Mouse (Mus musculus): ENCODE results near the gene Klk1b3.
"Not testable (repeated sequence)": the region's sequence is repeated elsewhere in the genome, so short reads cannot be mapped to it uniquely, and the experiment has no call there.

The Klk1b3 gene

DNA sequence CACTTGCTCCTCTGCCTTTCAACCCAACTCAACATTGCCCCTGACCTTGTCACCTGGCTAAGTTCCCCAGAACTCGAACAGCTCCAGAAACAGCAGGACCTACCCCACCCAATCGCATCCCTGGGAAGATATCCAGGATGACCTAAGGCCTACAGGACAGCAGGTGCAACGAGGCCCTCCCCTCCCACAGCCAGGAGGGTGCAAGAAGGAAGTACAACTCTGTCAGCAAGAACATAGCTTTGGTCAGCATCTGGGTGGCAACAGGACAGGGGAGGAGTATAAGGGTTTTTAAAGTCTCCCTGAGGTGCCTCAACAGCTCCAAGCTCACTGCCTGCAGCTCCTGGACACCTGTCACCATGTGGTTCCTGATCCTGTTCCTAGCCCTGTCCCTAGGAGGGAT lies at the start of gene Klk1b3:
Gene Klk1b3, plus strand, starts transcription at position 301 of the 400 bp plus-strand sequence.
- no peak for DNase-seq (ENCODE audit: extremely low spot score, low read depth, low spot score)

DNA sequence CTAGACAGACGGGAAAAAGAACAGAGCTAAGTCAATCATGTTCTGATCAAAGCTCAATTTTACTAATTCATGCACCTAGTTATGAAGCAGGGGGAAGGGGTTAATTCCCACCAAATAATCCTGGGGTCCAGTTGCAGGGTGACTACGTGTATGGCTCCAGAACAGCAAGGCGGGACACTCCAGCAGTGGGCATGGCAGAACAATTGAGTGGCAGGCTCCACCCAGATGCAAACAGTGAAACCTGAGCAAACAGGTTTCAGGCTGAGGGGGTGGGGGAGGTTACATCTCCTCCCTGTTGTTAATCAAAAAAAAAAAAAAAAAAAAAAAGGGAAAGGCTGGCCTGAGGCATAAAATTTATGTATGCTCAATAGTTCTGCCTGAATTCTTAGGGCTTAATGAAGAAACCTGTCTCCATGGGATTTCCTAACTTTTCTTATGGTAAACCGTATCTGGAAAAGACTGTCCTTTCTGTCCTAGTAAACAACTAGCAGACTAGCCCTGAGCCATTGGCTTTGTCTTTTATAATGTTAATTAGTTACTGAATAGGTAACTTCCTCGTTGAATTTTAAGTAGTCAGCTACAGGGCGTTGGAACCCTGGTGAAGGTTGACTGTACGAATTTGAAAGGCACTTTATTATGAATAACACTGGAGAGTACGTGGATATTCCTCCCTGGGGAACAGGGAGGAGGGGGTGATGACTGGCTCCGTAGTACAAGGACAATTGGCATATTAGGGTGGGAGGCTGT lies 18.5 kb upstream of the Klk1b3 start:
- no peak for DNase-seq (ENCODE audit: extremely low spot score, low read depth, low spot score)

DNA sequence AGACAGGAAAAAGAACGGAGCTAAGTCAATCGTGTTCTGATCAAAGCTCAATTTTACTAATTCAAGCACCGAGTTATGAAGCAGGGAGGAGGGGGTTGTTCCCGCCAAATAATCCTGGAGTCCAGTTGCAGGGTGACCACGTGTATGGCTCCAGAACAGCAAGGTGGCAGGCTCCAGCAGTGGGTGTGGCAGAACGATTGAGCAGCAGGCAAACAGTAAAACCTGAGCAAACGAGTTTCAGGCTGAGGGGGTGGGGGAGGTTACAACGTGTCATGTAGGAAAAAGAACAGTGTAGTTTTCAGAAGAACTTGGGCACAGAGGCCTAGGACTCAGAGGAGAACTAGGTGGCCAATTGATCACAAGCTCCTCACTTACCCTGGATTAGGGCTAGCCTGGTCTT lies 11.5 kb upstream of the Klk1b3 start:
- DNase-seq (ENCODE audit: extremely low spot score, low read depth, low spot score) = not testable (repeated sequence)

DNA sequence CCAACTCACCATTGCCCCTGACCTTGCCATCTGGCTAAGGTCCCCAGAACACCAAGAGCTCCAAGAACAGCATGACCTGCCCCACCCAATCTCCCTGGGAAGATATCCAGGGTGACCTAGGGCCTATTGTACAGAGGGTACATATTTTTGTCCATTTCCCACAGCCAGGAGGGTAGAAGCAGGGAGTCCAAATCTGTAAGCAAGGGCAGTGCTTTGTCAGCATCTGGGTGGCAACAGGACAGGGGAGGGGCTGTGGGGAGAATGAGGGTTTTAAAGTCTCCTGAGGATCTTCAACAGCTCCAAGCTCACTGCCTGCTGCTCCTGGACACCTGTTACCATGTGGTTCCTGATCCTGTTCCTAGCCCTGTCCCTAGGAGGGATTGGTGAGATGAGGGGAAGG lies 10.1 kb upstream of the Klk1b3 start, which contains the start of gene Klk1b24:
Gene Klk1b24, plus strand, starts transcription at position 301 of the 400 bp plus-strand sequence.
- not testable (repeated sequence) for DNase-seq (ENCODE audit: extremely low spot score, low read depth, low spot score)

DNA sequence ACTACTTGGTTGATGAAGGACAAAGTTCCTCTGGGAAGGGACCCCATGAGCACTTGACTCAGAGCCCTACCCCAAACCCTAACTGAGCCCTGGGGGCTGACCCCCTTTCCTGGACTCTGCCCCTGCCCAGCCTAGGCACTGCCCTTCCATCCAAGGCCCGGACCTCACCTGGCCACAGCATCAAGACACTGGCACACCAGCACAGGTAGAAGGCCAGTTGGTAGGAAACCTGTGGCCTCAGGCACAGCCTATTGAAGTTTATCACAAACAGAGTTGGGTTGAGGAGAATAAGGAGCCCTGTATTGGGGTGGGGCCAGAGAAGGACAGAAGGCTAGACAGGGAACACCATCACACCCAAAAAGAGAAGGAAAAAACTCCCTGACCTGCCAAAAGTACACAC lies 4.5 kb upstream of the Klk1b3 start:
- DNase-seq (ENCODE audit: extremely low spot score, low read depth, low spot score) = not testable (repeated sequence)

DNA sequence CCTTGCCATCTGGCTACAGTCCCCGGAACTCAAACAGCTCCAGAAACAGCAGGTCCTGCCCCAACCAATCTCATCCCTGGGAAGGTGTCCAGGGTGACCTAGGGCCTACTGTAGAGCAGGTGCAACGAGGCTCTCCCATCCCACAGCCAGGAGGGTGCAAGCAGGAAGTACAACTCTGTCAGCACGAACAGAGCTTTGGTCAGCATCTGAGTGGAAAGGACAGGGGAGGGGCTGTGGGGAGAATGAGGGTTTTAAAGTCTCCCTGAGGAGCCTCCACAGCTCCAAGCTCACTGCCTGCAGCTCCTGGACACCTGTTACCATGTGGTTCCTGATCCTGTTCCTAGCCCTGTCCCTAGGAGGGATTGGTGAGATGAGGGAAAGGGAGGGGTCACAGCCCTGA lies 9.1 kb downstream of the Klk1b3 start, which contains the start of gene Klk1b4:
Gene Klk1b4, plus strand, starts transcription at position 301 of the 400 bp plus-strand sequence.
- DNase-seq (ENCODE audit: extremely low spot score, low read depth, low spot score) = not testable (repeated sequence)

DNA sequence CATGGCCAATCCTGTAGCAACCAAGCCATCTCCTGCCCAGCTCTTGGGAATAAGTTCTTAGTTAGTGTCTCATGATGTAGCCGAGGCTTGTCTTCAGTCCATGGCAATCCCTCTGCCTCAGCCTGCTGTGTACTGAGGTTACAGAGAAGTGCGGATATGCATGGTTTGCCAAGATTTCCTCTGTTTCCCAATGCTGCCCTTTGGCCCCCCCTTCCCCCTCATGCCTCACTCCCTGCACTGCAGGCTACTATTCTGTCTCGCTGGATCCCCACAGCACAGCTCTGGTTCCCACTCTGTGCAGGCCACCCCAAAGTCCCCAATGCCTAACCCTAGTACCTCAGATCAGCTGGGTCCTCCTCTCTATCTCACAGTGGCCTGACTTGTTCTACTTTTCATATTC lies 10.3 kb downstream of the Klk1b3 start:
- no peak for DNase-seq (ENCODE audit: extremely low spot score, low read depth, low spot score)

DNA sequence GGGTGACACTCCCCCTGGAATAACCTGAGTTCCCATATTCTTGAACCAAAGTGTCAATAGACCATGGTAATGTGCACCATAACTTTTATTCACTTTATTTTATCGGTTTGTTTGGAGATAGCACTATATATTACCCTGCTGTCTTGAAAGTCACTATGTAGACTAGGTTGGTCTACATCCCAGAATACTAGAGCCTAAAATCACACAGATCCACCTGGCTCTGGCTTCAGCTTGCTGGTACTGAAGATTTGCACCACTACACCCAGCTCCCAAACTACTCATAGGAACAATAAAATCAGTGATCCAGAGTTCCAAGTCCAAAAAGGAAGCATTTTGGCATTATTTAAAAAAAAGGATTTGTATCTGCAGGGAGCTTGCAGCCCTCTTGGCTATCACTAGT lies 17.7 kb downstream of the Klk1b3 start, which contains the start of gene Klk1b5:
Gene Klk1b5, plus strand, starts transcription at position 301 of the 400 bp plus-strand sequence.
- DNase-seq (ENCODE audit: extremely low spot score, low read depth, low spot score) = no peak

DNA sequence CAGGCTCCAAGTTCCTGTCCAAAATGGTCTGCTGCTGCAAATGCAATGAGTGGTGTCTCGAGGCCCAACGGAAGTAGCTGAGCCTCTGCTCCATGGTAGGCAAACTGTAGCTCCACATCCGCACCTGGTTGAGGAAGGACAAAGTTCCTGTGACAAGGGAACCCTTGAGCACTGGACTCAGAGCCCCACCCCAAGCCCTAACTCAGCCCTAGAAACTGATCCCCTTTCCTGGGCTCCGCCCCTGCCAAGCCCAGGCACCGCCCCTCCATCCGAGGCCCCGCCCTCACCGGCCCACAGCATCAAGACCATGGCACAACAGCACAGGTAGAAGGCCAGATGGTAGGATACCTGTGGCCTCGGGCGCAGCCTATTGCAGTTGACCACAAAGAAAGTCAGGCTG lies 23.6 kb downstream of the Klk1b3 start:
- not testable (repeated sequence) for DNase-seq (ENCODE audit: extremely low spot score, low read depth, low spot score)

DNA sequence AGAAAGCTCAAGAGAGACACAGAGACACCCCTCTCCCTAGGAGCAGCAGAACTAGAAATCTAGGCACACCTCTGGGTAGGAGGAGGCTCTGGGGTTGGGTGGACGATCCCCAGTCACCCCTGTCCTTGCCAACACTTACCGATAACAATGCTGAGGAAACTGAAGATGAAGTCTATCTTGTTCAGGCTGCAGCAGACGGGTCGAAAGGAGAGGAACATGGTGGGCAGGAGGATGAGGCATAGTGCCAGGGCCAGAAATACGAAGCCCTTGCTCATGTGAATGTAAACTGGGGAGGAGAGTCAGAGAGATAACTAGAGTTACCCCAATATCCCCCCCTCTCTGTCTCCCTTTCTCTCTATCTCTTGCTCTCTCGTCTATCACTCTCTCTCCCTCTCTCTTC lies 24.3 kb downstream of the Klk1b3 start:
- not testable (repeated sequence) for DNase-seq (ENCODE audit: extremely low spot score, low read depth, low spot score)

DNA sequence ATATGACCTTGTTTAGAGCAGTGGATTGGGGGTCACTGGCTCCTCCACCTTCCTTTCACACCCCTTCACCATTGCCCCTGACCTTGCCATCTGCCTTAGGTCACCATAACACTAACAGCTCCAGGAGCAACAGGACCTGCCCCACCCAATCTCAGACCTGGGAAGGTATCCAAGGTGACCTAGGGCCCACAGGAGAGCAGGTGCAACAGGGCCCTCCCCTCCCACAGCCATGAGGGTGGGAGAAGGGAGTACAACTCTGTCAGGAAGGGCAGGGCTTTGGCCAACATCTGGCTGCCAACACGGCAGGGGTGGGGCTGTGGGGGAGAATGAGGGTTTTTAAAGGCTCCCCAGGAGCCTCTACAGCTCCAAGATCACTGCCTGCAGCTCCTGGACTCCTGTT lies 27.1 kb downstream of the Klk1b3 start, which contains the start of gene Klk1:
Gene Klk1, plus strand, starts transcription at position 285 of the 400 bp plus-strand sequence.
- no peak for DNase-seq (ENCODE audit: extremely low spot score, low read depth, low spot score)

DNA sequence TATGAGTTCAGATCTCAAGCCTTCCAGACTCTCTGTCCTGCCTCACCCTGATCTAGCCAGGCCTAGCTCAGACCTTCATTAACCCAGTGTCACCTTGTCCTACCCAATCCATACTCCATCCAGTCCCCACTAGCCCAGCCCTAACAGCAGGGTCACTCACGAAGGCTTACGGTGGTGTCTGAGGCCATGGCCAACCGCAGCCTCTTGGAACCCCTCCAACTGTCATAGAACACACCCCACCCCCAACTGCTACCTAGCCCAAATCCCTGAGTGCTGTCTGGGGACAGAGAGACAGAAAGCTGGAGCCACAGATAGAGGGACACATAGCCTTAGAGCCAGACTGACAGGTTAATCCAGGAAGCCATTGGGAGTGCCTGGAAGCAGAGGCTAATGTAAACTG lies 37.9 kb downstream of the Klk1b3 start, which contains the start of gene Gm36864:
Gene Gm36864, plus strand, starts transcription at position 269 of the 400 bp plus-strand sequence.
- DNase-seq (ENCODE audit: extremely low spot score, low read depth, low spot score) = no peak

DNA sequence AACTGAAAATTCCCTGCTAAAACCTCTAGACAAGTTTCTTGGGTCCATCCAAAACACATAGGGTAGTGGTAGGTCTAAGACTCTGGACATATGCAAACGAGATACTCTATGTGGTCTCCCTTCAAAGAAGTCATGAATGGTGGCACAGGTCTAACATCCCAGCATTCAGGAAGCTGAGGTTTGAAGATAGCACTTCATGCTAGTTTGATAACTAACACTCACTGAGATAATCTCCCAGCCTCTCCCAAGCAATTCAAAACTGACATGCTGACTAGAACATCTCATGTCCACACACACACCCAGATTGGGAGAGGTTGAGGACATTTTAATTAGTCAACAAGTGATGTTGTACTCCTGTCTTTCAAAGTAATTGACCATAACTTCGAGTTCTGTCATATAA lies 41.9 kb downstream of the Klk1b3 start:
- no peak for DNase-seq (ENCODE audit: extremely low spot score, low read depth, low spot score)

DNA sequence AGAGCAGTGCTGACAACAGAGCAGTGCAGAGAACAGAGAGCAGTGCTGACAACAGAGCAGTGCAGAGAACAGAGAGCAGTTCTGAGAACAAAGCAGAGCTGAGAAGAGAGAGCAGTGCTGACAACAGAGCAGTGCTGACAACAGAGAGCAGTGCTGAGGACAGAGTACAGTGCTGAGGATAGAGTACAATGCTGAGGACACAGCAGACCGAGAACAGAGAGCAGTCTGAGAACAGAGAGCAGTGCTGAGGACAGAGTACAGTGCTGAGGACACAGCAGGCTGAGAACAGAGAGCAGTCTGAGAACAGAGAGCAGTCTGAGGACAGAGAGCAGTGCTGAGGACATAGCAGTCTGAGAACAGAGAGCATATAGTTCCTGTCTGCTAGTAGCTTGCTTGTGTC lies 42.7 kb downstream of the Klk1b3 start:
- DNase-seq (ENCODE audit: extremely low spot score, low read depth, low spot score) = no peak

DNA sequence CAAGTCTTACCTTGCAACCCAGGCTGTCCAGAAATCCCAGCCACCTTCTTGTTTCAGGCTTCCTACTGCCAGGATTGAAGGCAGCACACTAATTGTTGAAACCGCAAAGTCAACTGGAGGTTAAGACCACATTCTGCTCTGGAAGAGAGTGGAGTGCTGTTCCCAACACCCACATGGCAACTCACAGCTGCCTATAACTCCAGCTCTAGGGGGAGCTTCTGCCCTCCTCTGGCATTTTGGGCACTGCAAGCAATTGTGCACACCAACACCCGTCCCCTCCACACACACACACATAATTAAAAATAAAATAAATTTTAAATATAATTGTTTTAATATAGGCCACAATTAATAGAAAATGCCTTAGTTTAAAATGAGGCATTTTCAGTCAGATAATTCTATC lies 43.2 kb downstream of the Klk1b3 start:
- no peak for DNase-seq (ENCODE audit: extremely low spot score, low read depth, low spot score)

DNA sequence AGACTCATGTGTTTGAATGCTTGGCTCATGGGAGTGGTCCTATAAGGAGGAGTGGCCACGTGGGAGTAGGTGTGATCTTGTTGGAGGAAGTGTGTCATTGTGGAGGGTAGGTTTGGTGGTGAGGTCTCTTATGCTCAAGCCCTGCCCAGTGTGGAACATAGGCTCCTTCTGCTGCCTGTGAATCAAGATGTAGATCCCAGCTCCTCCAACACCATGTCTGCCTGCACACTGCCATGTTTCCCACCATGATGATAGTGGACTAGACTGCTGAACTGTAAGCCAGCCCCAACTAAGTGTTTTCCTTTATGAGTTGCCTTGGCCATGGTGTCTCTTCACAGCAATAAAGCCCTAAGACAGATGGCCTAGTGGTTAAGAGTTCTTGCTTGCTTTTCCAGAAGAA lies 46.1 kb downstream of the Klk1b3 start:
- no peak for DNase-seq (ENCODE audit: extremely low spot score, low read depth, low spot score)

DNA sequence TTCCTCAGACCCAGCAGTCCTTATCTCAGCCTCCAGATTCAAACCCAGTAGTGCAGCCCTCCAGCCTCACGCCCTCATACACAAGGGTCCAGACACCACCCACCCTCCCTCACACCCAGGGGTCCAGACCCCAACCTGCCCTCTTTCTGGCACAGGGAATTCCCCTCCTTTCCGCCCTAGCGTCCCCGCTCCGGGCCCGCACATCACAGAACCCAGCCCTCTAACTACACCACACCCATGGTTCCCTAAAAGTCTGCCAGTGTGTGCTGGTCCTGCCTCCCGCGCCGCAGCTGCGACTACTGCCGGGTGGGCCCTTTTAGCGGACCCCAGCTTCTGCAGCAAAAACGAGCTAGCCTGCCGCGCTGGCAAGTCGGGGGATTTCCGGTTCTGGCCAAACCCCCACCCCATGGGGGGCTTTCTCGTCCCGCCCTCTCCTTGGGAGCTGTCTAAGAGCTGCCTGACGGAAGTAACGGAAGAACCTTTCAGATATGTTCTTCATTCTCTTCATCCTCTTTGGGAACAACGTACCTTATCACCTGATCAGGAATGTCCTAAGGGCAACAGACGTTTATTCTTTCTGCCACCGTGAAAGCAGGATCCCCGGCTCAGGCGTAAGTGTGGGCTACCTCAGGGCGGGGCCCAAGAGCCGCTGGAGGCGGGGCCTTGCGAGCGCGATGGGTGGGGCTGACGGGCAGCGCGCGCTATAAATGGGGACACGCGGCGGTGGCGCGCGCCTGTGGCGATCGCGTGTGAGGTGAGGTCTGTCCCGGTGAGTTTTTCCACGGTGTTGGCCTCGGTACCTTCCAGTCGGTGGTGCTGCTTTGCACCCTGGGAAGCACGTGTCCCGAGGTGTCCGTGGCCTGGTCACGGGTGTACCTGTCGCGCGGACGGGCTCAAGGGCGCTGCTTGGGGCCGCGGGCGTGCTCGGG lies 48.3 kb downstream of the Klk1b3 start, which contains the start of the genes 1700028J19Rik and 2410002F23Rik:
Gene 1700028J19Rik, minus strand, starts transcription at position 641 of the 929 bp plus-strand sequence.
Gene 2410002F23Rik, plus strand, starts transcription at position 668 of the 929 bp plus-strand sequence.
- DNase-seq (ENCODE audit: extremely low spot score, low read depth, low spot score) = peak; percentile 97

DNA sequence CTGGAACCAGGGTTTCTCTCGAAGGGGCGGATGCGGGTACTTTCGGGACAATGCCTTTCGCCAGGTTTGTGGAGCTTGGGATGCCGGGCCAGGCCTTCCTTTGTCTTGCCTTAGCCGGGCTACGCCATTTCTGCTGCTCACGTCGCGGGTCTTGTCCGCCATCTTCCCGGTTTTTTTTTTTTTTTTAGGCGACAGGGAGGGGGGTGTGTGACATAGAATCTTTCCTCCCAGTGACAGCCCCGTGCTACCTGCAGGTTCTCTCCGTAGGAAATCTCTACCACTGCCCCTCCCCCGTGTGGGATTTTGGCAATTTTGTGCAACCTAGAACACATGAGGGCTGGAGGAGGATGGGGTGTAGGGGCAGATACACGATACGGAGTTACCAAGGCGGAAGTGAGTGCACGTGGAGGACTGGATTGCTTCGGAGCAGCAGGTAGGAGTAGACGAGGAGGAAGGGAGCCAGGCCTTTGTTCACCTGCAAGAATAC lies 49.0 kb downstream of the Klk1b3 start:
- DNase-seq (ENCODE audit: extremely low spot score, low read depth, low spot score) = no peak

DNA sequence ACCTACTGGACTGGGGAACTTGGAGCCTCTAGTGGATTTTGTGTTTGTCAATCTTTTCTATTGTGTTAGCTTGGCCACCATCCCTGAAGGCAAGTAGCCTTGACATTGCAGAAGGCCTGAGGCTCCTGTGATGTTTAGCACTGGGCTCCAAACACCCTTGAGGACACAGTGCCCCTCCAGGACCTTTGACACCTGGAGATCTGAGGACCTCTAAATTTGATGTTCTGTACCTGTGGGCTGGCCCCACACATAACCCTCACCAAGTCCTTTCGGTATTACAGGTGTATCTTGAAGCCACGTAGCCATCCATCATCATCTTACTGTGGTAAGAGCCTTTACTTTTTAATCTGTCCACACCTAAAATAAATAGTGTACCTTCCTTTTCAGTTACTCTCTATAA lies 50.0 kb downstream of the Klk1b3 start:
- DNase-seq (ENCODE audit: extremely low spot score, low read depth, low spot score) = no peak

DNA sequence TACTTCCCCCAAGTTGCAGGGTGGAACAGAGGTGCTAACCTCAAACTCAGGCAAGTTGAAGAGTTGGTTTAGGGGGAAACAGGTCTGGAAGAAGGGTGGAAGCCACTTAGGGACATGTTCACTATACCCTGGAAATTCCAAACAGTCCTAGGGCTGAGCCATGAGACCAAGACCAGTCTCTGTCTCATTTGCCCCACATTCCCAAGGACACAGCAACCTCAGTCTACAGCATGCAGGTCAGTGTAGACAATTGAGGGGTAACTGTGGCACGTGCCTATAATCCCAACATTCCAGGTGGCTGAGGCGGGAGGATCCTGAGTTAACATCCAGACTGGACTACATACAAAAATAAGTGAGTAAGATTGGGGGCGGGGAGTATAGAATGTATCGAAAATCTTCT lies 51.3 kb downstream of the Klk1b3 start:
- no peak for DNase-seq (ENCODE audit: extremely low spot score, low read depth, low spot score)

DNA sequence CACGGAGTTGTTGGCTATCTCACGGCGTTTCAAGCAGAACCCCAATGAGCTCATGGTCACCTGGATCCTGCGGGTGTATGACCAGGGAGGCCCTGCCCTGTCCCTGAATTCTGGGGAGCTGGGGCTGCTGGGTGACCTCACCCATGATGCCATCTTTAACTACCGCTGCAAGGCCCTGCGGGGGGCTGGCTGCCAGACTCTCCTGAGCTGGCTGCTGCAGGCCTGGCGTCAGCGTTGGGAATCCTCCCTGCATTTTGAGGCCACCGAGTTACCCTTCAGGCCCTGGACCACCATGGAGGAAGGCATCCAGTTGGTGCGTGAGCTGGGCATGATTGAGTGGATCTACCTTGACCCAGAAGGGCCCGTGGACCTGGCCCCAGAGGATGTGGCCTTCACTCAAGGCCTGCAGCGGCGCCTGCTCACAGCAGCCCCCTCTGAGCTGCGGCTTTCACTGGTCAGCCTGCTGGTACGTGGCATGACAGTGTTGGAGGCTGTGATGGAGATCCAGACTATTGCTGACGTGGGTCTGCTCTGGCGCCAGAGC lies 52.8 kb downstream of the Klk1b3 start:
- DNase-seq (ENCODE audit: extremely low spot score, low read depth, low spot score) = not testable (repeated sequence)
